19 mouse cellular contexts compared by ENCODE assay signal in the genomic region with DNA sequence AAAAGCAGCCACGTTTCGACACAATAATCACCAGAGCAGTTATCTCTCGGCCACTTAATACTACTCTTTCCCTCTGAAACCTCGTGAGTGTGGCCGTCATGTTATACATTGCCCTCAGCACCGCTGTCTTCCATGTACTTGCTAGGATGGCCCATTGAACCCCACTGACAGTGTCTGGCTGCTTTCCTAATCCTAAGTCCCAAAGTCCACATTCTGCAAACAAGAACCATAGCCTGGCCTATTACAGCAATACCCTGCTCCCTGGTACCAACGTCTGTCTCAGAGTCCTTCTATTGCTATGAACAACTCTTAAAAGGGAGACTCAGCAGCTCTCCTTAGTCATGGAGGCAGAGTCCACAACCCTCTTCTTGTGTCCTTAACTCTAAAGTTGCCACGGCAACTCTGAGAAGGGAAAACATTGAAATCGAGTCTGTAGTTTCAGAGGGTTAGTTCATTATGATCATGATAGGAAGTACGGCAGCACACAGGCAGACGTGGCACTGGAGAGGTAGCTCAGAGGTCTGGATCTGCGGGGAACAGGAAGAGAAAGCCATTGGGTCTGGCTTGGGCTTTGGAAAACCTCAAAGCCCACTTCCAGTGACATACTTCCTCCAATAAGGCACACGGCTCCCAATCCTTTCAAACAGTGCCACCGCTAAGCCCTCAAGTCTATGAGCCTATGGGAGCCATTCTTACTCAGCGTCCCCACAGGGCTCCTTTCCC. TPM values are rescaled to one million over a fixed set of nuclear protein-coding genes. Genes with fewer than 3 reads are reported as not detected.
DNase-seq lines count a peak whose midpoint lies in the region; ATAC-seq and TF ChIP-seq lines count a peak whose summit lies in the region.
"Had no signal": no experiment of that assay in that cellular context is flagged by ENCODE, and none has a peak within 500 bp of the region (broad histone marks: within the 10 kb centered on the region; RNA-seq: fewer than 3 reads in every experiment).

No protein-coding gene starts in this region.

- no peak for TF ChIP-seq CTCF in intestine, postnatal 0 days (IDR thresholded peaks at IDR 0.05; ENCODE audit: low read depth)
- TF ChIP-seq CTCF in liver, postnatal 0 days (IDR thresholded peaks at IDR 0.05; ENCODE audit: low read depth) = no peak

- DNase-seq in kidney, postnatal 14 days = peak; percentile 73
- DNase-seq in liver, postnatal 0 days = peak; percentile 49
- no peak for DNase-seq in right cerebral cortex, postnatal 25 days
- DNase-seq in right cerebral cortex, postnatal 10 days (ENCODE audit: low spot score in 2 of 2) = no peak
- DNase-seq in heart, adult 8-10 months (ENCODE audit: low spot score) = no peak
- no peak for DNase-seq in layer of hippocampus, postnatal 14 days (ENCODE audit: low spot score in 2 of 2)
- DNase-seq: cerebellum, adult 18-20 months; embryo, embryonic 11 days; heart, adult 11 months; lung, adult 18-20 months; thymus, adult 18-20 months had no signal

- H3K4me1 ChIP-seq in intestine, postnatal 0 days (replicated peaks; ENCODE audit: control insufficient read depth, insufficient read depth, low read length) = peaks cover 4% of the 10 kb centered on the region; the same call in 1 of the 2 replicates
- peaks cover 12% of the 10 kb centered on the region for H3K4me1 ChIP-seq in liver, postnatal 0 days (ENCODE audit: insufficient read depth)
- H3K4me1 ChIP-seq: hindbrain, embryonic 15.5 days; midbrain, embryonic 12.5 days had no signal

- H3K27ac ChIP-seq in intestine, postnatal 0 days (ENCODE audit: low read depth, low read length) = peak overlapping the region; percentile 97
- H3K27ac ChIP-seq in liver, postnatal 0 days (ENCODE audit: low read depth) = peak overlapping the region; percentile 91
- H3K27ac ChIP-seq: hindbrain, embryonic 15.5 days; layer of hippocampus, adult 2 months; midbrain, embryonic 12.5 days had no signal

- H3K27me3 ChIP-seq in intestine, postnatal 0 days (replicated peaks; ENCODE audit: control insufficient read depth, insufficient read depth, low read length) = no peaks in the 10 kb centered on the region
- H3K27me3 ChIP-seq in liver, postnatal 0 days (ENCODE audit: insufficient read depth, low read length) = no peaks in the 10 kb centered on the region
- H3K27me3 ChIP-seq: hindbrain, embryonic 15.5 days; midbrain, embryonic 12.5 days had no signal

- H3K9ac ChIP-seq in intestine, postnatal 0 days (ENCODE audit: low read depth, low read length) = peak overlapping the region; percentile 34
- peak overlapping the region; percentile 33; the same call in 1 of the 2 replicates for H3K9ac ChIP-seq in liver, postnatal 0 days (replicated peaks)
- H3K9ac ChIP-seq: hindbrain, embryonic 15.5 days; midbrain, embryonic 12.5 days had no signal

- 51% methylated on average over 15 of the region's 15 CpGs for WGBS in intestine, postnatal 0 days
- WGBS in liver, postnatal 0 days (ENCODE audit: insufficient replicate concordance) = 54% methylated on average over 15 of the region's 15 CpGs

- no peaks in the 10 kb centered on the region for H3K9me3 ChIP-seq in intestine, postnatal 0 days (ENCODE audit: control insufficient read depth)
- no peaks in the 10 kb centered on the region for H3K9me3 ChIP-seq in liver, postnatal 0 days (ENCODE audit: low read length)
- H3K9me3 ChIP-seq: hindbrain, embryonic 15.5 days; midbrain, embryonic 12.5 days had no signal

- no peak overlapping the region; the same call in 1 of the 2 replicates for H3K4me2 ChIP-seq in intestine, postnatal 0 days (replicated peaks; ENCODE audit: low read depth)
- peak overlapping the region; percentile 2; the same call in 1 of the 2 replicates for H3K4me2 ChIP-seq in liver, postnatal 0 days (ENCODE audit: low read depth, low read length)
- H3K4me2 ChIP-seq: hindbrain, embryonic 15.5 days; midbrain, embryonic 12.5 days had no signal

- no peak overlapping the region for H3K4me3 ChIP-seq in intestine, postnatal 0 days (ENCODE audit: low read depth, low read length)
- no peak overlapping the region for H3K4me3 ChIP-seq in liver, postnatal 0 days (ENCODE audit: low read depth, low read length)
- H3K4me3 ChIP-seq: hindbrain, embryonic 15.5 days; layer of hippocampus, adult 2 months; midbrain, embryonic 12.5 days; myocyte had no signal

- no peaks in the 10 kb centered on the region for H3K36me3 ChIP-seq in intestine, postnatal 0 days (ENCODE audit: control insufficient read depth, insufficient read depth)
- peaks cover 8% of the 10 kb centered on the region for H3K36me3 ChIP-seq in liver, postnatal 0 days (replicated peaks; ENCODE audit: insufficient read depth, low read length)

- 0 out of 2 replicates have a peak, but pooled peaks have one; percentile 15 for ATAC-seq in common myeloid progenitor, adult 5-6 weeks (replicated peaks; ENCODE audit: low read depth, poor library complexity, severe bottlenecking)
- ATAC-seq in intestine, postnatal 0 days = peak; percentile 93
- ATAC-seq in liver, postnatal 0 days = peak; percentile 94
- ATAC-seq: forebrain, embryonic 14.5 days had no signal

- peak; percentile 66; the same call in 1 of the 2 replicates for TF ChIP-seq EP300 in liver, postnatal 0 days (IDR thresholded peaks at IDR 0.05; ENCODE audit: low read depth)

RNA-seq across cellular contexts. Expression of a gene that starts 14.1 kb away (rescaled TPM):
- total RNA-seq in common myeloid progenitor, adult 5-6 weeks (2017) = 1.4 and 1.7 TPM in 2 replicates
- 14.5 and 15.9 TPM in 2 replicates for polyA plus RNA-seq in intestine, postnatal 0 days (2015; fragmentation: Nextera tagmentation; extraction: Ambion mirVana)
- polyA plus RNA-seq in liver, postnatal 0 days (2015; fragmentation: Nextera tagmentation; extraction: Ambion mirVana) = 0.54 and 0.63 TPM in 2 replicates
- 1 to 10 TPM; 2.2 to 4.0 (median 2.4) TPM for total RNA-seq in heart, adult 8-10 months (2022)
- total RNA-seq in layer of hippocampus, postnatal 14 days (2021) = 10 to 100 TPM; 60.5 to 64.9 TPM

RNA-seq across cellular contexts. Expression of a gene that starts 18.2 kb away (rescaled TPM):
- total RNA-seq in common myeloid progenitor, adult 5-6 weeks (2017) = 7.8 and 12.5 TPM in 2 replicates
- 47.2 and 52.2 TPM in 2 replicates for polyA plus RNA-seq in intestine, postnatal 0 days (2015; fragmentation: Nextera tagmentation; extraction: Ambion mirVana)
- 16.1 and 18.3 TPM in 2 replicates for polyA plus RNA-seq in liver, postnatal 0 days (2015; fragmentation: Nextera tagmentation; extraction: Ambion mirVana)
- 10 to 100 TPM; 17.7 to 23.2 (median 22.2) TPM for total RNA-seq in heart, adult 8-10 months (2022)
- total RNA-seq in layer of hippocampus, postnatal 14 days (2021) = 10 to 100 TPM; 54.0 to 54.7 TPM

RNA-seq across cellular contexts. Expression of a gene that starts 20.0 kb away (rescaled TPM):
- not detected in 2 replicates for total RNA-seq in common myeloid progenitor, adult 5-6 weeks (2017)
- polyA plus RNA-seq in intestine, postnatal 0 days (2015; fragmentation: Nextera tagmentation; extraction: Ambion mirVana) = 0.08 TPM in 1 of 2 replicates, not detected in the other
- 0.18 and 0.40 TPM in 2 replicates for polyA plus RNA-seq in liver, postnatal 0 days (2015; fragmentation: Nextera tagmentation; extraction: Ambion mirVana)
- under 1 TPM in 2 of 4 experiments, not detected in 2; 0.22 to 0.31 TPM for total RNA-seq in heart, adult 8-10 months (2022)
- total RNA-seq in layer of hippocampus, postnatal 14 days (2021) = 1 to 10 TPM; 1.3 to 1.5 TPM
- polyA plus RNA-seq: forebrain, embryonic 14.5 days; midbrain, embryonic 12.5 days had no signal

RNA-seq across cellular contexts. Expression of a gene that starts 26.6 kb away (rescaled TPM):
- total RNA-seq in common myeloid progenitor, adult 5-6 weeks (2017) = not detected in 2 replicates
- polyA plus RNA-seq in intestine, postnatal 0 days (2015; fragmentation: Nextera tagmentation; extraction: Ambion mirVana) = 16.2 and 17.6 TPM in 2 replicates
- 183 and 190 TPM in 2 replicates for polyA plus RNA-seq in liver, postnatal 0 days (2015; fragmentation: Nextera tagmentation; extraction: Ambion mirVana)
- total RNA-seq in heart, adult 8-10 months (2022) = 1 to 10 TPM in 3 of 4 experiments, under 1 TPM in 1; 0.92 to 2.5 (median 1.5) TPM
- total RNA-seq in layer of hippocampus, postnatal 14 days (2021) = 1 to 10 TPM; 7.3 to 9.8 TPM

RNA-seq across cellular contexts. Expression of a gene that starts 36.2 kb away (rescaled TPM):
- not detected in 2 replicates for total RNA-seq in common myeloid progenitor, adult 5-6 weeks (2017)
- 0.42 TPM in 1 of 2 replicates, not detected in the other for polyA plus RNA-seq in intestine, postnatal 0 days (2015; fragmentation: Nextera tagmentation; extraction: Ambion mirVana)
- 0.22 and 1.1 TPM in 2 replicates for polyA plus RNA-seq in liver, postnatal 0 days (2015; fragmentation: Nextera tagmentation; extraction: Ambion mirVana)
- total RNA-seq in heart, adult 8-10 months (2022) = under 1 TPM in 3 of 4 experiments, not detected in 1; 0.49 to 0.63 (median 0.53) TPM
- total RNA-seq in layer of hippocampus, postnatal 14 days (2021) = under 1 TPM; 0.30 to 0.45 TPM
- total RNA-seq: heart, postnatal 10 days; layer of hippocampus, adult 2 months had no signal
- polyA plus RNA-seq: midbrain, embryonic 12.5 days had no signal

Comparison
In these comparisons a context has a peak if more than half of its experiments do, and no peak if none do; other contexts are left out.
1. ATAC-seq: peak in every context shown above with its lines; median percentile 94 in liver, postnatal 0 days; 93 in intestine, postnatal 0 days; 15 in common myeloid progenitor, adult 5-6 weeks.
2. DNase-seq: peak in kidney, postnatal 14 days (single experiment) and liver, postnatal 0 days (single experiment); none in right cerebral cortex, postnatal 25 days (single experiment), right cerebral cortex, postnatal 10 days (0 of 2), heart, adult 8-10 months (single experiment) and layer of hippocampus, postnatal 14 days (0 of 2).
3. RNA of a gene that starts 14.1 kb away (total RNA-seq): 60.5 to 64.9 TPM in layer of hippocampus, postnatal 14 days; 2.2 to 4.0 TPM in heart, adult 8-10 months and 1.4 to 1.7 TPM in common myeloid progenitor, adult 5-6 weeks; every median in the first group is over 10 times any median in the second.